Mouse (Mus musculus): Measurements from ENCODE around the gene Asb18. TPM values are rescaled to one million over a fixed set of nuclear protein-coding genes. Genes with fewer than 3 reads are reported as not detected.

Asb18 gene
- polyA plus RNA-seq, 1 experiment: not detected

DNA sequence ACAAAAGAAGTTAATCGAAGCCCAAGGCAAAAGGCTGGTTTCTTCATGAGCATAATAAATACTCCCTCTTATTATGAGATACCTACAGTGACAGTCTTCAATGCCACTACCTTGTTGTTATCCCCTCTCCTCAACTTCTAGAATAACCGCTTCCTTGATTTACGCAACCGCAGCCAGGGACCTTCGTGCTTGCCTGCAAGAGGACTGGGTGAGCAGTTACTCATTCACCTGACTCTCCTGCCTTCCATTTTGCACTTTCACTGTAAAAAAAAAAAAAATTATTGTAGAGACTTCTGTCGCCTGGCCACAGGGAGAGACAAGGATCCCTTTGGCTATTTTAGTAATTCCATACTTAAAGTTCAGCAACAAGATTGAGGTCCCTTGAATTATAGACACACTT lies 81.4 kb downstream of the Asb18 start:
- peaks cover 7% of the 10 kb centered on the region; the same call in 1 of the 2 replicates for H3K4me1 ChIP-seq (ENCODE audit: control insufficient read depth, insufficient read depth, insufficient read length, low read length)
- TF ChIP-seq CTCF (IDR thresholded peaks at IDR 0.05; ENCODE audit: extremely low read depth, insufficient read length, insufficient replicate concordance, low read depth, low read length): no peak
- no peak for TF ChIP-seq POLR2A (IDR thresholded peaks at IDR 0.05; ENCODE audit: low read depth, low read length)
- H3K27me3 ChIP-seq (ENCODE audit: control insufficient read depth, insufficient read depth, low read length): peaks cover 81% of the 10 kb centered on the region
- no peaks in the 10 kb centered on the region for H3K36me3 ChIP-seq (ENCODE audit: control insufficient read depth, insufficient read depth, low read length)
- H3K27ac ChIP-seq (ENCODE audit: insufficient read depth, low read depth, low read length): no peak overlapping the region
- no peak overlapping the region for H3K4me3 ChIP-seq (ENCODE audit: low read depth, low read length)
- 33% methylated on average over 6 of the region's 6 CpGs for WGBS

DNA sequence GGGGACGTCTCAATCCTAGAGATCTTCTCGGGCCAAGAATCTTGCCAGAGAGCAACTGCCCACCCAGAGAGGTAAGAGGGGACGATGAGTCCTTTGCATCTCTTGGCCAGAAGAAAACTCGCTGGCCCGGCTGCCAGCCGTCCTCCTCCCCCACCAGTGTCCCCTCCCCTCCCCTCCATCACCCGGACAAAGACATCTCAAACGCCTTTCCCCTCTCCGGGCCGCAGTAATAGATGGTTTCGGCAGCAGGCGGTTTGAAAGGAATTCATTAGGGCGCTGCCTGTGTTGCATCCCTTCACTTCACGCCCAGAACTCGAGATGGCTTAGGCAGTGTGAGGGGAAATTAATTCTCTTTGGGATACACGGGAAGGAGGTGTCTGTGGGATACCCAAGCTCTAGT lies 81.8 kb downstream of the Asb18 start:
- no peak overlapping the region for H3K4me3 ChIP-seq (ENCODE audit: low read depth, low read length)
- 19% methylated on average over 16 of the region's 16 CpGs for WGBS
- H3K27me3 ChIP-seq (ENCODE audit: control insufficient read depth, insufficient read depth, low read length): peaks cover 79% of the 10 kb centered on the region
- H3K27ac ChIP-seq (ENCODE audit: insufficient read depth, low read depth, low read length): no peak overlapping the region
- TF ChIP-seq CTCF (IDR thresholded peaks at IDR 0.05; ENCODE audit: extremely low read depth, insufficient read length, insufficient replicate concordance, low read depth, low read length): no peak
- no peak for TF ChIP-seq POLR2A (IDR thresholded peaks at IDR 0.05; ENCODE audit: low read depth, low read length)
- H3K36me3 ChIP-seq (ENCODE audit: control insufficient read depth, insufficient read depth, low read length): no peaks in the 10 kb centered on the region
- H3K4me1 ChIP-seq (ENCODE audit: control insufficient read depth, insufficient read depth, insufficient read length, low read length): peaks cover 7% of the 10 kb centered on the region; the same call in 1 of the 2 replicates

DNA sequence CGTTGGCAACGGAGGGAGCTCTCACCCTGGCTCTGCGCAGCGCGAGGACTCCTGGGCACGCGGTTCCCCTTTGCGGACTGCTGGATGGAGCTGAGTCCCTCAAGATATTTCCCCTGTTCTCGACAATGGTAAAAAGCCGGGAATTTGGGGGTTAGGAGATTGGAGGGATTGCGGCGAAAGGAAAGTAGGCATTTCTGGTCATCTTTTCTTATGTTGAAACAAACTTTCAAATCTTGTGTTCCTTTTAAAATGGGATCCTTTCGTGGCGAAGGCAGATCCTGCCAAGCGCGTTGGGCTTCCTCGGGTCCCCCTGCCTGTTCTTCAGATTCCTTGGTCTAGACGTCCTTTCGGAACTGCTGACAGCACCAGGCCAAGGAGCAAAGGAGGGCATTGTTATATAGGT lies 82.4 kb downstream of the Asb18 start:
- 20% methylated on average over 19 of the region's 19 CpGs for WGBS
- peaks cover 80% of the 10 kb centered on the region for H3K27me3 ChIP-seq (ENCODE audit: control insufficient read depth, insufficient read depth, low read length)

DNA sequence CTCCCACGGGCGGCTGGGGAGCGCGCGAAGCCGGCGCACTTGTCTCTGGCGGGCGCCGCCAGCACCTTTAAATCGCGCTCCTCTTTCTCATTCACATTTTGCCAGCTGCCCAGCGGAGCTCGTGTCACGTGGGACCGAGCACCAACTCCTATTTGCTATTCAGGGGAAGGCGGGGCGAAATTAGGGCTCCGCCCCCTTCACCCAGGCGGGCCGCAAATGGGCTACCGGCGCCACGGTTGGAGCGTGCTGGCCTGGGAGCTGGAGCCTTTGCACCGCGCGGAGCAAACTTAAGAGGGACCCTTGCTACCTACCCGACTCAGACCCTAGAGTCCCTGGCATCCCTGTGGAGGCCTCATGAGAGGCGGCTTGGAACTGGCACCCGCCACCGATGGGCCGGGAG lies 83.3 kb downstream of the Asb18 start, which contains the start of gene Gbx2:
Gene Gbx2, minus strand, starts transcription at position 60 of the 400 bp plus-strand sequence.
- no peaks in the 10 kb centered on the region for H3K36me3 ChIP-seq (ENCODE audit: control insufficient read depth, insufficient read depth, low read length)
- H3K4me1 ChIP-seq (ENCODE audit: control insufficient read depth, insufficient read depth, insufficient read length, low read length): peaks cover 10% of the 10 kb centered on the region
- H3K4me3 ChIP-seq (ENCODE audit: low read depth, low read length): peak within 1 kb of the TSS; percentile 50
- H3K27me3 ChIP-seq (ENCODE audit: control insufficient read depth, insufficient read depth, low read length): peaks cover 79% of the 10 kb centered on the region
- WGBS: 2% methylated on average over 33 of the region's 33 CpGs
- H3K27ac ChIP-seq (ENCODE audit: insufficient read depth, low read depth, low read length): no peak within 1 kb of the TSS
- TF ChIP-seq POLR2A (IDR thresholded peaks at IDR 0.05; ENCODE audit: low read depth, low read length) (no peak), CTCF (IDR thresholded peaks at IDR 0.05; ENCODE audit: extremely low read depth, insufficient read length, insufficient replicate concordance, low read depth, low read length) (no peak)

More for the DNA sequence above, 82.4 kb downstream of the Asb18 start:
- no peak overlapping the region for H3K27ac ChIP-seq (ENCODE audit: insufficient read depth, low read depth, low read length)
- H3K4me1 ChIP-seq (ENCODE audit: control insufficient read depth, insufficient read depth, insufficient read length, low read length): peaks cover 10% of the 10 kb centered on the region
- H3K4me3 ChIP-seq (ENCODE audit: low read depth, low read length): no peak overlapping the region
- TF ChIP-seq POLR2A (IDR thresholded peaks at IDR 0.05; ENCODE audit: low read depth, low read length): no peak
- TF ChIP-seq CTCF (IDR thresholded peaks at IDR 0.05; ENCODE audit: extremely low read depth, insufficient read length, insufficient replicate concordance, low read depth, low read length): no peak
- H3K36me3 ChIP-seq (ENCODE audit: control insufficient read depth, insufficient read depth, low read length): no peaks in the 10 kb centered on the region

DNA sequence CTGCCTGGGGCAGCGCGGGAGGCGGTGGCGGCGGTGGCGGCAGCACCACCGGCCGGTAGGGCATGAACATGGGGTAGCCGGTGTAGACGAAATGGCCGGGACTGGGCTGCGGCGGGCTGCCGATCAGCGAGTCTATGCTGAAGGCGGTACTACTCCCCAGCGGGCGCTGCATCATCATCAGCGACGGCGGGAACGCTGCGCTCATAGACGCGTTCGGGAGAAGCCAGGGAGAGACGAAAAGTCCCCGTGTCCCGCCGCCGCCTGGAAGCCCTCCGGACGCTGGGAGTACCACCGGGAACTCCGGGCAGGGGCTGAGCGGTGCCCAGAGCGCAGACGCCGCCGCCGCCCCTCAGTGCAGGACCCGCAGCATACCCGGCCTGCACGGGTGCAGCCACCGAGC lies 83.9 kb downstream of the Asb18 start:
- 2% methylated on average over 45 of the region's 45 CpGs for WGBS
- H3K27me3 ChIP-seq (ENCODE audit: control insufficient read depth, insufficient read depth, low read length): peaks cover 79% of the 10 kb centered on the region

DNA sequence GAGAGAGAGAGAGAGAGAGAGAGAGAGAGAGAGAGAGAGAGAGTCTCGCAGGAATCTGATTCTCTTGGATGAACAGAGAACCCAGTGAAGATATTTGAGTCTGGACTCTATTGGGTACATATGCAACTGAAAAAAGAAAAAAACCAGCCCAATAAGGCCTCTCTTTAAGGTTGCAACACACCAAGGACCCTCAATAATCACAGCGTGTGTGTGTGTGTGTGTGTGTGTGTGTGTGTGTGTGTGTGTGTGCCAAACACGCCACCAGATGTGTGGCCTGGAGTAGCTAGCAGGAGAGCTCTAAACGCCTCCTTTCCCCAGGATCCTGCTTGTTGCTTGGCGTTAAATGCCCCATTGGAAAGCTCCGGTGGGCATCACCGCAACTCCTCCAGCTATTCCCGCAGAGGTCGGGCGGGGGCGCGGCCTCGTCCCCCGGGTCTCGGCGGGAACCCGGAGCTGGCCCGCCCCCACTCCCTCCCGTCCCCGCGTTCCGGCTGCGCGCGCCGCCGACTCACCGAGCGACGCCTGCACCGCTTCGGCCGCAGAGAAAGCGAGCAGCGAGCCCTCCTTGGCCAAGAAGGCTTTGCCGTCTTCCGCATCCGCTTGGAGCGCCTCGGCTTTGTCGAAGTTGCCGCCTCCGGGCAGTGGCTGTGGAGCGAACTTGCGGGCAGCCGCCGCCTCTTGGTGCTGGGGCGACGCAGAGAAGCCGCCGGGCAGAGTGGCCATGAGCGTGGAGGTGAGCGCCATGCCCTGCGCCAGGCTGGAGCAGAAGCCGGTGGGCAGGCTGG lies 84.6 kb downstream of the Asb18 start:
- Histone ChIP-seq H3K4me3 (ENCODE audit: low read depth, low read length) (peak overlapping the region; percentile 50), H3K27me3 (ENCODE audit: control insufficient read depth, insufficient read depth, low read length) (peaks cover 75% of the 10 kb centered on the region), H3K4me1 (ENCODE audit: control insufficient read depth, insufficient read depth, insufficient read length, low read length) (peaks cover 10% of the 10 kb centered on the region), H3K36me3 (ENCODE audit: control insufficient read depth, insufficient read depth, low read length) (no peaks in the 10 kb centered on the region), H3K27ac (ENCODE audit: insufficient read depth, low read depth, low read length) (no peak overlapping the region)
- no peak for TF ChIP-seq CTCF (IDR thresholded peaks at IDR 0.05; ENCODE audit: extremely low read depth, insufficient read length, insufficient replicate concordance, low read depth, low read length)
- no peak for TF ChIP-seq POLR2A (IDR thresholded peaks at IDR 0.05; ENCODE audit: low read depth, low read length)
- 1% methylated on average over 55 of the region's 55 CpGs for WGBS

More for the DNA sequence above, 83.9 kb downstream of the Asb18 start:
- Histone ChIP-seq H3K4me1 (ENCODE audit: control insufficient read depth, insufficient read depth, insufficient read length, low read length) (peaks cover 10% of the 10 kb centered on the region), H3K4me3 (ENCODE audit: low read depth, low read length) (peak overlapping the region; percentile 50), H3K27ac (ENCODE audit: insufficient read depth, low read depth, low read length) (no peak overlapping the region), H3K36me3 (ENCODE audit: control insufficient read depth, insufficient read depth, low read length) (no peaks in the 10 kb centered on the region)
- no peak for TF ChIP-seq CTCF (IDR thresholded peaks at IDR 0.05; ENCODE audit: extremely low read depth, insufficient read length, insufficient replicate concordance, low read depth, low read length)
- no peak for TF ChIP-seq POLR2A (IDR thresholded peaks at IDR 0.05; ENCODE audit: low read depth, low read length)

DNA sequence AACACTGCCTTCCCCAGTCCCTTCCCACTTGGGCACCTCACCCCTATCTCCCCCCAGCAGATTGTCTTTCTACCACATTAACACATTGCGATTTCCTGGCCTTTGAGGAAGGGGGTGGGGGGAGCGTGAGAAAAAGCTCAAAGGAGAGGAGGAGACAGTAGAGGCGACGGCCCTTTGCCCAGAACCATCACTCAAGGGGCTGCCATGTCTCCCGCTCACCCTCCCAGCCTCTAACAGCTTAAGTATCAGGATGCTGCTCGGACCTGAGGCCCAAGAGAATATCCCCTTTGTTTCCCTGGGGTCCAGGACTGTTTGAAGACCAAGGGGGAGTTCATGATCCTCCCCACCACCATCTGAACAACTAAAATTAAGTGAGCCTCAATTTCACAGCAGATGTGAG lies 85.3 kb downstream of the Asb18 start:
- 21% methylated on average over 6 of the region's 6 CpGs for WGBS
- Histone ChIP-seq H3K27me3 (ENCODE audit: control insufficient read depth, insufficient read depth, low read length) (peaks cover 70% of the 10 kb centered on the region), H3K4me3 (ENCODE audit: low read depth, low read length) (peak overlapping the region; percentile 11; the same call in 1 of the 2 replicates), H3K36me3 (ENCODE audit: control insufficient read depth, insufficient read depth, low read length) (no peaks in the 10 kb centered on the region), H3K4me1 (ENCODE audit: control insufficient read depth, insufficient read depth, insufficient read length, low read length) (peaks cover 10% of the 10 kb centered on the region), H3K27ac (ENCODE audit: insufficient read depth, low read depth, low read length) (no peak overlapping the region)
- TF ChIP-seq CTCF (IDR thresholded peaks at IDR 0.05; ENCODE audit: extremely low read depth, insufficient read length, insufficient replicate concordance, low read depth, low read length): no peak
- no peak for TF ChIP-seq POLR2A (IDR thresholded peaks at IDR 0.05; ENCODE audit: low read depth, low read length)
